Mouse (Mus musculus) CH12.LX (cell line): ENCODE measurements around the gene Syt2. TPM values are rescaled to one million over a fixed set of nuclear protein-coding genes. Genes with fewer than 3 reads are reported as not detected.

ENCODE experiments used
- DNase-seq: peaks from one replicate; pipeline ENCODE4 v3.0.0-alpha.2; 2013; ENCODE audit errors: extremely low read depth
- H3K27ac ChIP-seq: 2 replicates; pipeline ENCODE4 v1.5.1; 2012; ENCODE audit warnings: low read depth, mild to moderate bottlenecking, control low read depth, moderate library complexity; ENCODE audit not compliant: insufficient read depth
- H3K27me3 ChIP-seq: replicated peaks from 2 replicates; pipeline ENCODE3; 2012; ENCODE audit warnings: inconsistent platforms
- H3K36me3 ChIP-seq, 2 experiments: replicated peaks in 1 of 2; 2 replicates each; pipeline versions ENCODE3 to v1.6.1; 2012; ENCODE audit warnings: inconsistent platforms in 1 of 2, low read length in 1 of 2, mild to moderate bottlenecking in 1 of 2, mixed read lengths in 1 of 2, moderate library complexity in 1 of 2; ENCODE audit not compliant: control insufficient read depth in 1 of 2, insufficient read depth in 1 of 2
- H3K4me1 ChIP-seq, 2 experiments: 2 replicates each; pipeline ENCODE4 v1.6.1; 2012; ENCODE audit warnings: inconsistent platforms in 1 of 2, moderate library complexity in 1 of 2; ENCODE audit not compliant: insufficient read depth in 2 of 2, control insufficient read depth in 1 of 2
- H3K4me2 ChIP-seq: 2 replicates; pipeline ENCODE4 v1.6.1; 2012; ENCODE audit warnings: low read depth, mild to moderate bottlenecking, control low read depth; ENCODE audit not compliant: poor library complexity, insufficient read depth, severe bottlenecking
- H3K4me3 ChIP-seq, 3 experiments: fragments of 150-350 bp in 1 of 3; sonication (generic) in 1 of 3; replicated peaks in 1 of 3; 2 replicates each; pipeline versions ENCODE3 to v1.5.1; 2011 to 2012; ENCODE audit warnings: low read depth in 2 of 3, low read length in 2 of 3, mild to moderate bottlenecking in 2 of 3, moderate library complexity in 2 of 3, control low read depth in 1 of 3, improper control_type of control experiment in 1 of 3, inconsistent platforms in 1 of 3, mixed read lengths in 1 of 3; ENCODE audit not compliant: poor library complexity in 1 of 3
- H3K79me2 ChIP-seq: replicated peaks from 2 replicates; pipeline ENCODE4 v1.6.1; 2012; ENCODE audit warnings: mild to moderate bottlenecking, moderate library complexity; ENCODE audit not compliant: control insufficient read depth, poor library complexity, insufficient read depth, severe bottlenecking; ENCODE audit errors: extremely low read depth
- H3K9ac ChIP-seq: 2 replicates; pipeline ENCODE4 v1.6.1; 2012; ENCODE audit warnings: low read depth, mild to moderate bottlenecking, control low read depth, moderate library complexity; ENCODE audit not compliant: insufficient read depth
- H3K9me3 ChIP-seq: replicated peaks from 2 replicates; pipeline ENCODE3; 2012; ENCODE audit warnings: low read length, inconsistent platforms, mixed read lengths
- CHD2 ChIP-seq: IDR thresholded peaks from 2 replicates; pipeline ENCODE4 v1.6.1; 2011; ENCODE audit warnings: low read length, improper control_type of control experiment
- ELF1 ChIP-seq: IDR thresholded peaks from 2 replicates; pipeline ENCODE4 v1.6.1; 2014; ENCODE audit warnings: low read depth, mild to moderate bottlenecking, inconsistent platforms, low read length, improper control_type of control experiment
- EP300 ChIP-seq: IDR thresholded peaks from 2 replicates; pipeline ENCODE4 v1.6.1; 2011; ENCODE audit warnings: low read length, improper control_type of control experiment
- ETS1 ChIP-seq: conservative IDR thresholded peaks from 2 replicates; pipeline ENCODE4 v1.6.1; 2012; ENCODE audit warnings: low read depth, mild to moderate bottlenecking, inconsistent platforms, low read length, improper control_type of control experiment, moderate library complexity
- GABPA ChIP-seq: IDR thresholded peaks from 2 replicates; pipeline ENCODE4 v1.6.1; 2012; ENCODE audit warnings: low read depth, low read length, improper control_type of control experiment, inconsistent platforms; ENCODE audit not compliant: insufficient replicate concordance
- HCFC1 ChIP-seq: IDR thresholded peaks from 2 replicates; pipeline ENCODE4 v1.6.1; 2012; ENCODE audit warnings: low read depth, mild to moderate bottlenecking, inconsistent platforms, low read length, improper control_type of control experiment
- IRF4 ChIP-seq: IDR thresholded peaks from 2 replicates; pipeline ENCODE4 v1.6.1; 2014; ENCODE audit warnings: low read depth, mild to moderate bottlenecking, inconsistent platforms, low read length, improper control_type of control experiment
- JUN ChIP-seq: IDR thresholded peaks from 2 replicates; pipeline ENCODE4 v1.6.1; 2011; ENCODE audit warnings: low read depth, mild to moderate bottlenecking, low read length, improper control_type of control experiment, moderate library complexity; ENCODE audit not compliant: insufficient read depth
- JUND ChIP-seq: conservative IDR thresholded peaks from 2 replicates; pipeline ENCODE4 v1.6.1; 2011; ENCODE audit warnings: low read depth, low read length, improper control_type of control experiment
- KAT2A ChIP-seq: IDR thresholded peaks from 2 replicates; pipeline ENCODE4 v1.6.1; 2012; ENCODE audit warnings: low read length, improper control_type of control experiment, inconsistent platforms; ENCODE audit not compliant: insufficient replicate concordance
- MAFK ChIP-seq: IDR thresholded peaks from 2 replicates; pipeline ENCODE4 v1.6.1; 2011; ENCODE audit warnings: low read length, improper control_type of control experiment; ENCODE audit not compliant: insufficient replicate concordance
- MAX ChIP-seq: IDR thresholded peaks from 2 replicates; pipeline ENCODE4 v1.6.1; 2011; ENCODE audit warnings: low read length, improper control_type of control experiment
- MAZ ChIP-seq: IDR thresholded peaks from 2 replicates; pipeline ENCODE4 v1.6.1; 2012; ENCODE audit warnings: low read depth, mild to moderate bottlenecking, inconsistent platforms, low read length, improper control_type of control experiment, moderate library complexity
- MEF2A ChIP-seq: IDR thresholded peaks from 2 replicates; pipeline ENCODE4 v1.6.1; 2014; ENCODE audit warnings: low read depth, mild to moderate bottlenecking, inconsistent platforms, low read length, improper control_type of control experiment, borderline replicate concordance
- MXI1 ChIP-seq: IDR thresholded peaks from 2 replicates; pipeline ENCODE4 v1.6.1; 2011; ENCODE audit warnings: mild to moderate bottlenecking, low read depth, low read length, improper control_type of control experiment
- MYC ChIP-seq: IDR thresholded peaks from 2 replicates; pipeline ENCODE4 v1.6.1; 2011; ENCODE audit warnings: low read depth, mild to moderate bottlenecking, improper control_type of control experiment, low read length
- NELFE ChIP-seq: IDR thresholded peaks from 2 replicates; pipeline ENCODE4 v1.6.1; 2011; ENCODE audit warnings: low read depth, low read length, improper control_type of control experiment
- NRF1 ChIP-seq: IDR thresholded peaks from 2 replicates; pipeline ENCODE4 v1.6.1; 2014; ENCODE audit warnings: low read depth, mild to moderate bottlenecking, inconsistent platforms, low read length, improper control_type of control experiment, moderate library complexity
- POLR2A ChIP-seq: IDR thresholded peaks from 2 replicates; pipeline ENCODE4 v1.6.1; 2011; ENCODE audit warnings: low read depth, mild to moderate bottlenecking, improper control_type of control experiment, low read length
- POLR2AphosphoS2 ChIP-seq: IDR thresholded peaks from 2 replicates; pipeline ENCODE4 v1.6.1; 2011; ENCODE audit warnings: low read depth, low read length, improper control_type of control experiment
- RAD21 ChIP-seq: IDR thresholded peaks from 2 replicates; pipeline ENCODE4 v1.6.1; 2011; ENCODE audit warnings: low read depth, mild to moderate bottlenecking, low read length, improper control_type of control experiment, moderate library complexity
- RCOR1 ChIP-seq: conservative IDR thresholded peaks from 2 replicates; pipeline ENCODE4 v1.6.1; 2012; ENCODE audit warnings: low read depth, mild to moderate bottlenecking, inconsistent platforms, low read length, improper control_type of control experiment
- SMC3 ChIP-seq: IDR thresholded peaks from 2 replicates; pipeline ENCODE4 v1.6.1; 2011; ENCODE audit warnings: low read depth, low read length, improper control_type of control experiment
- TBP ChIP-seq: conservative IDR thresholded peaks from 2 replicates; pipeline ENCODE4 v1.6.1; 2011; ENCODE audit warnings: low read depth, low read length, improper control_type of control experiment
- UBTF ChIP-seq: IDR thresholded peaks from 2 replicates; pipeline ENCODE4 v1.6.1; 2012; ENCODE audit warnings: low read depth, mild to moderate bottlenecking, inconsistent platforms, low read length, improper control_type of control experiment, moderate library complexity
- USF1 ChIP-seq: IDR thresholded peaks from 2 replicates; pipeline ENCODE4 v1.6.1; 2014; ENCODE audit warnings: low read depth, mild to moderate bottlenecking, inconsistent platforms, low read length, improper control_type of control experiment
- ZMIZ1 ChIP-seq: IDR thresholded peaks from 2 replicates; pipeline ENCODE4 v1.6.1; 2012; ENCODE audit warnings: low read depth, mild to moderate bottlenecking, inconsistent platforms, low read length, improper control_type of control experiment
- ZNF384 ChIP-seq: IDR thresholded peaks from 2 replicates; pipeline ENCODE4 v1.6.1; 2012; ENCODE audit warnings: low read depth, low read length, improper control_type of control experiment, inconsistent platforms
- dilution Hi-C: fragments of 300-500 bp; cut with MboI; formaldehyde crosslinking; loops from 2 replicates; pipeline ENCODE4 v1.14.3; 2020; ENCODE audit warnings: low sequenced_read_pairs; ENCODE audit not compliant: extremely low pct_unique_long_range_greater_than_20kb, extremely low pct_ligation_motif_present
- in situ Hi-C: fragments of 300-500 bp; cut with MboI; formaldehyde crosslinking; loops from 3 replicates; pipeline ENCODE4 v1.14.3; 2019; ENCODE audit warnings: low sequenced_read_pairs, low pct_ligation_motif_present, low pct_unique_long_range_greater_than_20kb, mixed read lengths
- polyA plus RNA-seq: library from polyadenylated mRNA; unstranded; fragments of >175 nt; gene quantifications from 2 replicates; pipeline ENCODE4 v1.2.1, GENCODE M21; 2012; ENCODE audit warnings: low read depth; ENCODE audit not compliant: insufficient read length
- total RNA-seq, 2 experiments: library from RNA; depleted of rRNA; stranded (reverse); fragments of 300-350 nt in 1 of 2; fragments of >200 nt in 1 of 2; gene quantifications; 2 replicates each; pipeline ENCODE4 v1.2.3; 2012 to 2014

Gene Syt2
- total and polyA plus RNA-seq, 3 experiments = not detected

DNA sequence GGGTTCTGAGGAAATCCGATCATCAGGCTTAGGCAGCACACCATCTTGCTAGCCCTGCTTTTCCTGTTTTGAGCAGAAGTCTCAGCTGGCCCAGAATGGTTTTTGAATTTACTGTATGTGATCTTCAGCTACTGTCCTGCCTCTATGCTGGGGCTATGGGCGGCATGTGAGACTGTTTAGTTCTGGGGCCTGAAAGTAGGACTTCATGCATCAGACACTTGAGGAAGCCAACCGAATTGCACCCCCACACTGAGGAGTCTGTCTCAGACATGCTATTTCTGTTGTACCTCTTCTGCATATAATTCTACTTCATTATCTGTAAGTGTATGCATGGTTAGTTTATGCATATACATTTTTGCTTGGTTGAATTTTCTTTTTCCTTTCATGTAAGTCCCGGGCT lies 21.2 kb upstream of the Syt2 start:
- Histone ChIP-seq H3K9ac (no peak overlapping the region), H3K36me3 (peaks cover 72 to 79% of the 10 kb centered on the region in 2 experiments), H3K27ac (no peak overlapping the region), H3K79me2 (no peaks in the 10 kb centered on the region), H3K4me1 (no peaks in the 10 kb centered on the region), H3K4me2 (no peak overlapping the region), H3K9me3 (no peaks in the 10 kb centered on the region), H3K27me3 (no peaks in the 10 kb centered on the region), H3K4me3 (no peak overlapping the region)
- in situ Hi-C loops = no loop called here
- DNase-seq = no peak
- TF ChIP-seq JUN = no peak
- no peak for TF ChIP-seq CHD2
- TF ChIP-seq MYC = no peak
- TF ChIP-seq ZMIZ1 = no peak
- TF ChIP-seq MXI1 = no peak
- TF ChIP-seq TBP = no peak
- TF ChIP-seq MEF2A = no peak
- TF ChIP-seq UBTF = no peak
- TF ChIP-seq MAX = no peak
- TF ChIP-seq ETS1 = no peak
- no peak for TF ChIP-seq MAFK
- TF ChIP-seq USF1 = no peak
- TF ChIP-seq NRF1 = no peak
- no peak for TF ChIP-seq RAD21
- TF ChIP-seq EP300 = no peak
- TF ChIP-seq ELF1 = no peak
- no peak for TF ChIP-seq GABPA
- TF ChIP-seq POLR2AphosphoS2 = no peak
- no peak for TF ChIP-seq IRF4
- dilution Hi-C loops = no loop called here

DNA sequence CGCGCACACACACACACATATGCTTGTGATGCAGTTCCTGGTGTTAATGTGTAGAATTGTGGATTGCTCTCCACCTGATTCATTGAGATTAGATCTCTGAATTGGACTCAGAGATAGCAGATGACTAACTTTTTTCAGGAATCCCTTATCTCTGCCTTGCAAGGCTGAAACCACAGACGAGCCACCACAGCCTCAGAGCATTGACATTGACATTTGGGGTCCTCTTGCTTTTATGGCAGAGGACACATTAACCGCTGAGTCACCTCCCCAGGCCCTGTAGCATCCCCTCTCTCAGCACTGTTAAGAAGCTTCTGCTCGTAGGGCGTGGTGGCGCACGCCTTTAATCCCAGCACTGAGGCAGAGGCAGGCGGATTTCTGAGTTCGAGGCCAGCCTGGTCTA lies 17.0 kb upstream of the Syt2 start:
- H3K4me1 ChIP-seq = no peaks in the 10 kb centered on the region
- H3K9ac ChIP-seq = no peak overlapping the region
- peaks cover 60 to 77% of the 10 kb centered on the region in 2 experiments for H3K36me3 ChIP-seq
- dilution Hi-C loops = no loop called here
- no peaks in the 10 kb centered on the region for H3K9me3 ChIP-seq
- TF ChIP-seq JUND (no peak), TBP (no peak), ETS1 (no peak), SMC3 (no peak), IRF4 (no peak), KAT2A (no peak), MAZ (no peak), ZNF384 (no peak), EP300 (no peak), NRF1 (no peak), POLR2A (no peak), HCFC1 (no peak), RAD21 (no peak), GABPA (no peak), NELFE (no peak), MYC (no peak), RCOR1 (no peak), MXI1 (no peak)
- TF ChIP-seq, all 38 proteins: peak for 0
- Histone ChIP-seq H3K27me3 (no peaks in the 10 kb centered on the region), H3K4me2 (no peak overlapping the region), H3K79me2 (no peaks in the 10 kb centered on the region), H3K27ac (no peak overlapping the region), H3K4me3 (no peak overlapping the region)
- in situ Hi-C loops = no loop called here
- DNase-seq = no peak
